Mouse (Mus musculus) right cerebral cortex, adult 18-20 months (tissue): Measurements from ENCODE around the gene Kcna7.

Experiments
- DNase-seq: peaks from one replicate; pipeline ENCODE4 v3.0.0; 2022; ENCODE audit warnings: mixed read lengths

Kcna7 gene

GRCm38 (mm10) chr7:45426556-45426955, 21.1 kb downstream of the Kcna7 start:
- no peak for DNase-seq

- no peak for DNase-seq
Observed at GRCm38 (mm10) chr7:45433835-45434202, 28.4 kb downstream of the Kcna7 start.

- DNase-seq: peak; percentile 100
Observed at GRCm38 (mm10) chr7:45434203-45435015, 29.0 kb downstream of the Kcna7 start, which contains the start of gene Gys1. TSS of gene Gys1 (plus strand) at chr7:45434844.

GRCm38 (mm10) chr7:45435038-45435437, 29.6 kb downstream of the Kcna7 start:
- DNase-seq: no peak

GRCm38 (mm10) chr7:45436444-45436843, 31.0 kb downstream of the Kcna7 start:
- DNase-seq: no peak

- DNase-seq: no peak
Observed at GRCm38 (mm10) chr7:45437046-45437445, 31.6 kb downstream of the Kcna7 start.

- no peak for DNase-seq
Observed at GRCm38 (mm10) chr7:45437521-45438276, 32.2 kb downstream of the Kcna7 start, which contains the start of gene Ruvbl2. TSS of gene Ruvbl2 (minus strand) at chr7:45438096.

GRCm38 (mm10) chr7:45443526-45444420, 38.3 kb downstream of the Kcna7 start:
- no peak for DNase-seq

GRCm38 (mm10) chr7:45446589-45446988, 41.1 kb downstream of the Kcna7 start:
- no peak for DNase-seq

- DNase-seq: no peak
Observed at GRCm38 (mm10) chr7:45447325-45447990, 42.0 kb downstream of the Kcna7 start.

GRCm38 (mm10) chr7:45449974-45450373, 44.5 kb downstream of the Kcna7 start:
- DNase-seq: no peak

- DNase-seq: peak; percentile 88
Observed at GRCm38 (mm10) chr7:45451344-45451982, 46.0 kb downstream of the Kcna7 start.

- DNase-seq: no peak
Observed at GRCm38 (mm10) chr7:45454971-45455370, 49.5 kb downstream of the Kcna7 start.

GRCm38 (mm10) chr7:45455932-45456696, 50.7 kb downstream of the Kcna7 start:
- no peak for DNase-seq

GRCm38 (mm10) chr7:45456721-45457203, 51.3 kb downstream of the Kcna7 start:
- DNase-seq: no peak

- no peak for DNase-seq
Observed at GRCm38 (mm10) chr7:45457204-45458060, 52.0 kb downstream of the Kcna7 start.

GRCm38 (mm10) chr7:45458748-45459563, 53.5 kb downstream of the Kcna7 start:
- peak; percentile 72 for DNase-seq
